Mouse (Mus musculus) stomach, postnatal 0 days (tissue): ENCODE data around the gene Tnfrsf17.

Experiments
- CTCF ChIP-seq: IDR thresholded peaks from 2 replicates; pipeline ENCODE4 v1.5.1; 2016; ENCODE audit warnings: antibody characterized with exemption, low read depth, mild to moderate bottlenecking, moderate library complexity
- EP300 ChIP-seq: optimal IDR thresholded peaks from 2 replicates; pipeline ENCODE3; 2016; ENCODE audit warnings: antibody characterized with exemption

- TF ChIP-seq CTCF (no peak), EP300 (no peak)
These were observed 27.7 kb upstream of the Tnfrsf17 start for GRCm38 (mm10) chr16:11285949-11286348.
